Mouse (Mus musculus): Measurements from ENCODE around the gene Dcaf5. TPM values are rescaled to one million over a fixed set of nuclear protein-coding genes. Genes with fewer than 3 reads are reported as not detected.

Gene Dcaf5
- polyA plus RNA-seq, 1 experiment from 2014 or later: 28.1 TPM

DNA sequence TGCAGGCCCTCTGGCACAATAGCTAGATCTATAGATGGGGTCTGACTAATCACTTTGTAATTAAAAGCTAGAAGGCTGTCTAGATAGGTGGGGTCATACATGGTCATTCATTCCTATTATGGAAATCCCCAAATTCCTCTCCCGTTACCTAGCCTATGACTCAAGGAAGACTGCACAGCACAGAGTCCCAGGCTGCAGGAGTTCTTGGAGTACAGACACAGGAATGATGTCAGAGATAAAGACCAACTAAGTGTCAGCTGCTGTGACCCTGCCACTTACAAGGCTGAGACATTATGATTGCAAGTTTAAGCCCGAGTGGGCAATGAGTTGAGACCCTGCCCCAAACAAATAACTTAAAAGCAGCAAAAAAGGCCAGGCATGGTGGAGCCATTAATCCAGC lies 61.7 kb downstream of the Dcaf5 start:
- Histone ChIP-seq H3K4me1 (peaks cover 3% of the 10 kb centered on the region; the same call in 1 of the 2 replicates), H3K27me3 (no peaks in the 10 kb centered on the region), H3K27ac (no peak overlapping the region), H3K4me2 (replicated peaks) (no peak overlapping the region), H3K4me3 (no peak overlapping the region), H3K36me3 (peaks cover 25% of the 10 kb centered on the region), H3K9ac (no peak overlapping the region), H3K9me3 (replicated peaks) (no peaks in the 10 kb centered on the region)
- WGBS: 96% methylated on average over 2 of the region's 2 CpGs
- no peak for ATAC-seq (ENCODE audit: low FRiP score)

DNA sequence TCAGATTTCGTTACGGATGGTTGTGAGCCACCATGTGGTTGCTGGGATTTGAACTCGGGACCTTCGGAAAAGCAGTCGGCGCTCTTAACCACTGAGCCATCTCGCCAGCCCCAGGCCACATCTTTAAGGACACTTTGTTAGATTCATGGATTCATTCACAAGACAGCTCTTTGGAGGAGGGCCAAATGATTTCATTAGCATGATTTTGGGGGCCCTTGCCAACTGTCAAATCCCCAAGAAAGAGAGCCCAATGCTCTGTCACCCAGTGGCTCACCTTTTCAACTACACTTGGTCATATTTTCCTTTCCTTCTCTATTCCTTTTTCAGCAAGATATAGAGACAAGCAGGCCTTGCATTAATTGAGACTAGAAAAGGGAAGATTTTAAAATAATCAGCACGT lies 63.5 kb downstream of the Dcaf5 start:
- H3K9me3 ChIP-seq (replicated peaks): no peaks in the 10 kb centered on the region
- ATAC-seq (ENCODE audit: low FRiP score): no peak
- H3K9ac ChIP-seq: no peak overlapping the region
- no peak overlapping the region for H3K27ac ChIP-seq
- no peak overlapping the region for H3K4me3 ChIP-seq
- no peaks in the 10 kb centered on the region for H3K27me3 ChIP-seq
- H3K4me1 ChIP-seq: no peaks in the 10 kb centered on the region
- peaks cover 23% of the 10 kb centered on the region for H3K36me3 ChIP-seq
- 94% methylated on average over 8 of the region's 8 CpGs for WGBS
- no peak overlapping the region for H3K4me2 ChIP-seq (replicated peaks)

DNA sequence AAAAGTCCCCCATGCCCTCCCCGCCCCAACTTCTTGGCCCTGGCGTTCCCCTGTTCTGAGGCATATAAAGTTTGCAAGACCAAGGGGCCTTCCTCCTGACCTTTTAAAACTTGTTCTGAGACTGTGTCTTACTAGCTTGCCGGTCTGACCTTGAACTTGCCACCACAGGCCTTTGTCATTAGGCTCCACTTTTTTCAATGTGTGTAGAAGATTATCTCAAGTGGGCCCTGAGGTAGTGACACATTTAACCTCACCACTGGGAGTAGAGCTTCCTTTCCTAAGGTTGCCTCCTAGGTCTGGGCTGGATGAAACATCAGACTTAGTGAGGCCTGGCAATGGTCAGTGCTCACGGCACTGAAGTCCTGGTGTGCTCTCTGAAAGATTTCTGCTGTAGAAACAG lies 69.2 kb downstream of the Dcaf5 start:
- WGBS: 85% methylated on average over 4 of the region's 4 CpGs
- ATAC-seq (ENCODE audit: low FRiP score): no peak
- Histone ChIP-seq H3K27me3 (no peaks in the 10 kb centered on the region), H3K4me3 (no peak overlapping the region), H3K27ac (no peak overlapping the region), H3K4me1 (peaks cover 16% of the 10 kb centered on the region), H3K36me3 (peaks cover 12% of the 10 kb centered on the region), H3K9ac (no peak overlapping the region), H3K4me2 (replicated peaks) (no peak overlapping the region), H3K9me3 (replicated peaks) (no peaks in the 10 kb centered on the region)

DNA sequence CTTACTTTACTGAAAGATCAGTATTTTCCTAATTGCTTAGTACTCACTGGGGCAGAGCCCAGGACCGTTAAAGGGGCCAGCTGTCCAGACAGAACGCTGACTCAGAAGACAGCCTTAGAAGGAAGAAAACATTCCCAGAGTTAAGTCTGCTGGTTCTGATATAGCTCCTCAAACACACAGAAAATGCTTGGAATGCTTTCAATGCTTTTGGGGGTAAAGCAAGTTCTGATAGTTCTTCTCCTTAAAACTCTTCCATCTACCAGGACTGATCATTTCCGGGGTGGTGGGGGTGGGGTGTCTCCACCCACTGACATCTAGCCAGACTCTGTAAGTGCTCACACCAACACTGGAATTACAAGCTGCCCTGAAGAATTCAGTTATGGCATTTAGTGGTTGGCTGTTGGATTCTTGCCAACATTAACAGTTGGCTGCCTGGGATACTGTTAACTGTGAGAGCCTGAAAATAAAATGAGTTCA lies 70.4 kb downstream of the Dcaf5 start:
- ATAC-seq (ENCODE audit: low FRiP score): no peak
- Histone ChIP-seq H3K4me1 (peaks cover 16% of the 10 kb centered on the region), H3K9me3 (replicated peaks) (no peaks in the 10 kb centered on the region), H3K4me2 (replicated peaks) (no peak overlapping the region), H3K4me3 (no peak overlapping the region), H3K36me3 (peaks cover 20% of the 10 kb centered on the region), H3K9ac (no peak overlapping the region), H3K27me3 (no peaks in the 10 kb centered on the region), H3K27ac (peak overlapping the region; percentile 71)
- WGBS: 53% methylated on average over 3 of the region's 3 CpGs

DNA sequence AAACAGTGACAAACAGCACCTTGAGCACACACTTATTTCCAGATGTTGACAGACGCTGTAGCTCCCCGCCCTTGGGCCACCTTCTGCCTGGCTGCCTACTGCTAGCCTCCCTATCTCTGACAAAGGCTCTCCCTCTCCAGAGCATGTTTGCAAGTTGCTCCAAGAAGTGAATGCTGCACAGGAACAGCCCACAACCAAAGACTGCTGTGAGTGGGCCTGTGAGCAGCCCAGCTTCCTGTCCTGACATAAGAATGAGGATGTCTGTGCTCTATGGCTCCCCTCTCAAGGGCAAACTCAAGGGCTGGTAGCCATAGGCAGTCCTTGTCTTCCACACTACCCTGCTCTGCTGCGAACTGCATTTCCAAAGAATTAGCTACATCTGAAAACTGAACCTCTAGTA lies 71.1 kb downstream of the Dcaf5 start:
- Histone ChIP-seq H3K27me3 (no peaks in the 10 kb centered on the region), H3K9ac (no peak overlapping the region), H3K4me2 (replicated peaks) (no peak overlapping the region), H3K9me3 (replicated peaks) (no peaks in the 10 kb centered on the region), H3K4me3 (no peak overlapping the region), H3K27ac (peak overlapping the region; percentile 71; the same call in 1 of the 2 replicates), H3K36me3 (peaks cover 20% of the 10 kb centered on the region), H3K4me1 (peaks cover 16% of the 10 kb centered on the region)
- WGBS: 91% methylated on average over 3 of the region's 3 CpGs
- ATAC-seq (ENCODE audit: low FRiP score): no peak

DNA sequence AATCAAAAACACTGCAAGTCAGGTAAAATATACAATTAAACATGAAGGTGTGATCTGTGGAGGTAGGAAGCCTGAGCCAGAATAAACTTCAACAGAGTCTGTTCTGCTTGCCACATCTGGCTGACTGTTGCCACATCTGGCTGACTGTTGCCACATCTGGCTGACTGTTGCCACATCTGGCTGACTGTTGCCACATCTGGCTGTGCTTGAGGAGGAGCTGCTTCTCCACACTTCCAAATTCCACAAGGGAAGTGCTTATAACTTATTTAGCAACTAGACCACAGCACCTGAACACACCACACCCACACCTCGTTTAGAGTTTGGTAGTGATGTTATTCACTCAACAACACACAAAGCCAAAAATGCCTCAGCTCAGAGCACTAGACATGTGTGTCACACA lies 74.7 kb downstream of the Dcaf5 start:
- no peaks in the 10 kb centered on the region for H3K27me3 ChIP-seq
- no peak overlapping the region for H3K4me2 ChIP-seq (replicated peaks)
- no peak overlapping the region for H3K4me3 ChIP-seq
- no peaks in the 10 kb centered on the region for H3K9me3 ChIP-seq (replicated peaks)
- 87% methylated on average over 1 of the region's 1 CpGs for WGBS
- peaks cover 20% of the 10 kb centered on the region for H3K36me3 ChIP-seq
- peaks cover 14% of the 10 kb centered on the region for H3K4me1 ChIP-seq
- H3K27ac ChIP-seq: no peak overlapping the region
- no peak overlapping the region for H3K9ac ChIP-seq
- ATAC-seq (ENCODE audit: low FRiP score): no peak

DNA sequence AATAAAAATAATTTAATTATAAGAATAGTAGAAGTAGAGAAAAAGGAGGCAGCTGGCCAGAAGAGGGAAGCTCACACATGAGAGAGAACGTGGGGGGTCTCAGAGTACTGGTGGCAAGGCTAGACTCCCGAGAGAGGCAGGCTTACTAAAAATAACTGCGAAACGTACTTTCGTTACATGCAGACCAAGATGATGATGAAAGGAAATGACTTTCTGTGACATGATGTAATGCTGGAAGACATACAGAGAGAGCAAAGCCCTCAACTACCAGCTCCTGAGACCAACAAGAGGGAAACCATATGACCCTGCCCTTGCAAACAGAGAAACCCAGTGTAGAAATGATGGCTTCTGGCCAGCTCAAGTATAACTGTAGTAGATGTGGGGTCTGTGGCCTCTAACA lies 76.1 kb downstream of the Dcaf5 start:
- Histone ChIP-seq H3K9me3 (replicated peaks) (no peaks in the 10 kb centered on the region), H3K27me3 (no peaks in the 10 kb centered on the region), H3K4me3 (no peak overlapping the region), H3K4me2 (replicated peaks) (no peak overlapping the region), H3K9ac (no peak overlapping the region), H3K36me3 (peaks cover 24% of the 10 kb centered on the region), H3K27ac (no peak overlapping the region), H3K4me1 (peaks cover 2% of the 10 kb centered on the region)
- no peak for ATAC-seq (ENCODE audit: low FRiP score)
- 78% methylated on average over 5 of the region's 5 CpGs for WGBS

DNA sequence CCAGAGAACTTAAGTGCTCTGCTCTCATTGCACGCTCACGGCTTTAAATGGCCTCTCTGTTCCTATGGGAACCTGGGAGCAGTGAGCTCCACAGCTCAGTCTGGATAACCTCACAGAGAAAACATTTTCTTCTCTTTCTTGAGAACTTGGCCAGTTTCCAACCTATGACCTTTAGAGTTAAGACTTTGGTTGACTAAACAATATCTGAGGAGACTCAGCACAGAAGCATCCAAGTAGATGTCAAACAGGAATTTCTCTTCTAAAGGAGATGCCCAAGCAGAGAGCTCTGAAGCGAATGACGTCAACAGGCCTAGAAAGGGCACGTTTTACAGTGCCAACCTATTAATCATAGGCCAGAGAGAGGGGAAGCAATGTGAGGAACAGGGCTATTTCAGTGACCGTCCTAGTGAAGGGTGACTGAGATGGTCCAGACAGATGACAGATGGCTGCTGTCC lies 91.6 kb downstream of the Dcaf5 start:
- H3K27ac ChIP-seq: 0 out of 2 replicates have a peak overlapping the region, but pooled peaks have one; percentile 36
- H3K9me3 ChIP-seq (replicated peaks): no peaks in the 10 kb centered on the region
- WGBS: 72% methylated on average over 6 of the region's 6 CpGs
- no peak overlapping the region for H3K4me2 ChIP-seq (replicated peaks)
- H3K27me3 ChIP-seq: no peaks in the 10 kb centered on the region
- H3K4me3 ChIP-seq: no peak overlapping the region
- no peak for ATAC-seq (ENCODE audit: low FRiP score)
- H3K9ac ChIP-seq: no peak overlapping the region
- H3K36me3 ChIP-seq: peaks cover 31% of the 10 kb centered on the region
- peaks cover 5% of the 10 kb centered on the region; the same call in 1 of the 2 replicates for H3K4me1 ChIP-seq

DNA sequence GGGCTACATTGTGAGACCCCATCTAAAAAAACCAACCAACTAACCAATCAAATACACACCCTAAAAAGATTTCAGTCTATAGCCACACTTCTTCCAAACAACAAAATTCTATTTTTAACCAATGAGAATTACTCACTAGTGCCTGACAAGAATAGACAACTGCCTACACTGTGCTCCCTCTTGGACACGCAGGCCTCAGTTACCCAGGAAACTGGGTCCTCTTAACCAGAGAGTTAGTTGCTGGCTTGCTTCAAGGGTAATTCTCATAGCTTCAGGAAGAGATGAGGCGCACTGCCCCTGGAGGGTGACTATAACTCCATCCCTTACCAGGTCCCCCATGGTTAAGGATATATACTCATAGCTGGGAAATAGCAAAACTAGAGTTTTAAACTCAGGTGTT lies 95.5 kb downstream of the Dcaf5 start:
- Histone ChIP-seq H3K27ac (no peak overlapping the region), H3K9ac (no peak overlapping the region), H3K36me3 (peaks cover 46% of the 10 kb centered on the region), H3K4me3 (no peak overlapping the region), H3K9me3 (replicated peaks) (no peaks in the 10 kb centered on the region), H3K27me3 (no peaks in the 10 kb centered on the region), H3K4me1 (peaks cover 5% of the 10 kb centered on the region; the same call in 1 of the 2 replicates), H3K4me2 (replicated peaks) (no peak overlapping the region)
- ATAC-seq (ENCODE audit: low FRiP score): no peak
- WGBS: 97% methylated on average over 2 of the region's 2 CpGs

DNA sequence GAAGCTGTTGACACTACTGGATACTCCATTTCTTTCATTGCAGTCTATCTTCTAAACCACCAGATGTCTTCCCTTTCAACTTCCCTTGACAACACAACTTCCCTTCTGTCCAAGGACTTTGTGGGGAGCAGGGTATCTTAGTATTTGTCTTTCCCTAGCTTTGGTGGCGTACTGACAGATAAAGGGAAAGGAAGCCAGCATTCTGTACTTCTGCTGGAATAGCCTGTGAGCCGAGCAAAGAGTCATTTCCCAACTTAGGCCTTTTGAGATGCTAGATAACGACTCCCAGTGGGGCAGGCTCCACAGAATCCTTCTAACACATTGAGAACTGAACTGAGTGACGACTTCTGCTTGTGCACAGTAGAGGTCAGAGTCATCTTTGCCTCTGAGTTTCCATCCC lies 102.2 kb downstream of the Dcaf5 start:
- WGBS: 77% methylated on average over 4 of the region's 4 CpGs
- H3K4me1 ChIP-seq: no peaks in the 10 kb centered on the region
- no peak overlapping the region for H3K27ac ChIP-seq
- peaks cover 30% of the 10 kb centered on the region for H3K36me3 ChIP-seq
- H3K27me3 ChIP-seq: no peaks in the 10 kb centered on the region
- H3K4me2 ChIP-seq (replicated peaks): no peak overlapping the region
- no peak overlapping the region for H3K9ac ChIP-seq
- no peak overlapping the region for H3K4me3 ChIP-seq
- no peak for ATAC-seq (ENCODE audit: low FRiP score)
- H3K9me3 ChIP-seq (replicated peaks): no peaks in the 10 kb centered on the region

DNA sequence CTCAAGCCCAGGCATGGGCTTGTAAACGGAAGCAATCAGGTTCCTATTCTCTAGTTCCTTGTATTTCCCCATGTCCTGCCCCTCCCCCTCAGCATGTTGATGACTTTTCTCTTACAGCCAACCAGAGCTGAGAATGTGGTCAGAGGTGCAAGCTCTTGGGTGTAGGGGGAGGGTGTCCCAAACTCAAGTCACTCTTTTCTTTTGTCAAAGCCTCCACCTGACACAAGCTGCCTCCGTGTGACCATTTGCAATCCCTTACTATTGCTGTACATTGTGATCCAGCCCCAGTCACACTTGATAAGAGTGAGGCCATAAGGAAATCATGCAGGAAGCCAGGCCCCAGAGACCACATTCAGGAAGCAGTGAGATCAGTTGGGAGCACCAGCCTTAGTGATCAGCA lies 104.8 kb downstream of the Dcaf5 start:
- Histone ChIP-seq H3K36me3 (peaks cover 6% of the 10 kb centered on the region; the same call in 1 of the 2 replicates), H3K4me3 (no peak overlapping the region), H3K27ac (0 out of 2 replicates have a peak overlapping the region, but pooled peaks have one; percentile 5), H3K9ac (no peak overlapping the region), H3K27me3 (no peaks in the 10 kb centered on the region), H3K4me2 (replicated peaks) (no peak overlapping the region), H3K9me3 (replicated peaks) (no peaks in the 10 kb centered on the region), H3K4me1 (no peaks in the 10 kb centered on the region)
- 29% methylated on average over 2 of the region's 2 CpGs for WGBS
- ATAC-seq (ENCODE audit: low FRiP score): no peak

DNA sequence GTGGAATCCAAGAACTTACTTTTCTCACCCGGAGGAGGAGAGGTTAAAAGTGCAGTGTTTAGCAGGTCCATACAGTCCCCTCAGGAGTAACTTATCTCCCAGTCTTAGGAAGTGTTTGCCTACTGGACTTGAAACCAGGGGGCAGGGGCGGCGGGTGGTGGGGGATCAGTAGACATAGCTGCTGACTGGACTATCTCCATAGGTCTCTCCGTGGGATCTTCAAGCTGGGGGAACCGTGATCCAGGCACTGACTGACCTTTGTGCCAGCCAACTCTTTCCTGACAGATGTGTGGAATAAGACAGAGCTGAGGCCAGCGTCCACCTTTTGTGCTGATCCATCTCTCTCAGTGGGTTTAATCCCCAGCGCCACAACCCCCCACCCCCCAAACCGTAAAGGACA lies 105.6 kb downstream of the Dcaf5 start:
- H3K36me3 ChIP-seq: peaks cover 6% of the 10 kb centered on the region; the same call in 1 of the 2 replicates
- H3K4me1 ChIP-seq: no peaks in the 10 kb centered on the region
- no peak overlapping the region for H3K4me2 ChIP-seq (replicated peaks)
- 86% methylated on average over 8 of the region's 8 CpGs for WGBS
- no peak for ATAC-seq (ENCODE audit: low FRiP score)
- H3K9ac ChIP-seq: no peak overlapping the region
- H3K9me3 ChIP-seq (replicated peaks): no peaks in the 10 kb centered on the region
- H3K4me3 ChIP-seq: no peak overlapping the region
- H3K27me3 ChIP-seq: no peaks in the 10 kb centered on the region
- no peak overlapping the region for H3K27ac ChIP-seq

DNA sequence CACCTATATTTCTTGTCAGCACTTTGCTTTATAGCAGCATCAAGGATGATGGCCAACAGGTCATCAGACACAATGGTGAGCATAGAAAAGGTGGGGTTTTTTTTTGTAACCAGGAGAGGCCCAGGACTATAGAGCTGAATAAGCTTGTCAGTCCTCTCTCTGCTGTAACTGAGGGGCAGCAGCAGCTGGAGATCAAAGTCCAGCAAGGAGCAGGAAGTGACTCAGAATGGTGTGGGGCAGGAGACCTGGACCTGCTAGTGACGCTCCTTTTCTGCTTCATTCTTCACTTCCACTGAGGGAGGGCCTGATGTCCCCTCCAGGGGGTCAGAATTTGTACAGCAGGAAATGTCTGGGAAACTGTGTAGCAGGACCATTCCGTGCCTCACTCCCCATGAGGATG lies 106.8 kb downstream of the Dcaf5 start:
- H3K27me3 ChIP-seq: no peaks in the 10 kb centered on the region
- no peaks in the 10 kb centered on the region for H3K4me1 ChIP-seq
- H3K4me3 ChIP-seq: no peak overlapping the region
- H3K27ac ChIP-seq: no peak overlapping the region
- no peak overlapping the region for H3K9ac ChIP-seq
- no peaks in the 10 kb centered on the region for H3K9me3 ChIP-seq (replicated peaks)
- no peak for ATAC-seq (ENCODE audit: low FRiP score)
- H3K36me3 ChIP-seq: no peaks in the 10 kb centered on the region
- H3K4me2 ChIP-seq (replicated peaks): no peak overlapping the region
- WGBS: 45% methylated on average over 2 of the region's 2 CpGs

Data from hindbrain, embryonic 12.5 days (tissue).